In the genomic region with DNA sequence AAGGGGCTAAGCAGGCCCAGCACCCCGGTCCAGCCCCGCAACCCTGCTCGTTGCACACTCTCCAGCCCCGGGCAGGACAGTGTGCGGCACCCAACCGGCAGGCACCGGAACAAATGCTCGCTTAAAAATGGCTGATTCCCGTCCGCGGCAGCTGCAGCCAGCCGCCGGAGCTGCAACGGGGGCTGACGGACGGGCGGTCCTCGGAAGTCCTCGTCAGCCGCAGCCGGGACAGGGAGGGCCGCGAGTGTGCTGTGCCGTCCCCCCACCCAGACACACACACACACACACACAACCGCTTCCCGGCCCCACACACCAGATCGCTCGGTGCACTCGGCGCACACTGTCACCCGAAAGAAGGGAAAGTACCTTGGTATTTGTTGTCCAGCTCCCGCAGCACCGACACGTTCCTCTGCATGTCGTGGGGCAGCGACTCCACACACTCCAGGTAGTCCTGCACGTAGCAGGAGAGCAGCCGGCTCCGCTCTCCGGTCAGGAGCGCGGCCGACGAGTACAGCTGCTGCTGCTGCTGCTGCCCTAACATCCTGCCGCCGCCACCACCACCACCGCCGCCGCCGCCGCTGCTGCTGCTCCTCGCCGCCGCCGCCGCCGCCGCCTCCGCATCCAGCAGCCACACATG, we compare ENCODE assay signal across 8 mouse cellular contexts. TPM values are rescaled to one million over a fixed set of nuclear protein-coding genes. Genes with fewer than 3 reads are reported as not detected.
DNase-seq lines count a peak whose midpoint lies in the region; ATAC-seq and TF ChIP-seq lines count a peak whose summit lies in the region.

No protein-coding gene starts in this region.

- peak overlapping the region; percentile 97 for H3K4me3 ChIP-seq in heart, embryonic 10.5 days
- peak overlapping the region; percentile 95 for H3K4me3 ChIP-seq in thymus, adult 2 months (ENCODE audit: control insufficient read depth, insufficient read depth, low read length)
- H3K4me3 ChIP-seq in heart, postnatal 0 days (ENCODE audit: low read depth, low read length): peak overlapping the region; percentile 95
- H3K4me3 ChIP-seq in midbrain, embryonic 10.5 days: peak overlapping the region; percentile 91

- no peaks in the 10 kb centered on the region for H3K27me3 ChIP-seq in heart, embryonic 10.5 days (ENCODE audit: insufficient read depth, poor library complexity, severe bottlenecking)
- no peaks in the 10 kb centered on the region for H3K27me3 ChIP-seq in thymus, adult 2 months (ENCODE audit: control insufficient read depth, insufficient read depth, low read length)
- no peaks in the 10 kb centered on the region for H3K27me3 ChIP-seq in heart, postnatal 0 days (ENCODE audit: control insufficient read depth, insufficient read depth, low read length)
- no peaks in the 10 kb centered on the region for H3K27me3 ChIP-seq in midbrain, embryonic 10.5 days (ENCODE audit: low read depth, poor library complexity, severe bottlenecking)

- no peak for DNase-seq in heart, embryonic 10.5 days (ENCODE audit: low spot score)
- DNase-seq in heart, adult 11 months: no peak
- no peak for DNase-seq in thymus, adult 2 months
- no peak for DNase-seq in thymus, postnatal 14 days
- no peak for DNase-seq in heart, postnatal 0 days (ENCODE audit: low spot score)
- DNase-seq in midbrain, embryonic 10.5 days (ENCODE audit: low spot score): no peak
- no peak for DNase-seq in layer of hippocampus, adult 8-10 months (ENCODE audit: low spot score in 2 of 2)
- DNase-seq in frontal cortex, postnatal 25 days (ENCODE audit: low spot score in 2 of 2): no peak

- TF ChIP-seq POLR2A in thymus, adult 2 months (IDR thresholded peaks at IDR 0.05; ENCODE audit: control insufficient read depth, extremely low read depth, insufficient read depth, low read length, poor library complexity): no peak

- no peaks in the 10 kb centered on the region for H3K9me3 ChIP-seq in heart, embryonic 10.5 days
- no peaks in the 10 kb centered on the region for H3K9me3 ChIP-seq in heart, postnatal 0 days (replicated peaks; ENCODE audit: control insufficient read depth, low read length)
- H3K9me3 ChIP-seq in midbrain, embryonic 10.5 days (replicated peaks): peaks cover under 1% of the 10 kb centered on the region; the same call in 1 of the 2 replicates

- peak overlapping the region; percentile 81 for H3K4me2 ChIP-seq in heart, postnatal 0 days (ENCODE audit: low read depth, low read length)

- TF ChIP-seq CTCF in thymus, adult 2 months (IDR thresholded peaks at IDR 0.05; ENCODE audit: borderline replicate concordance, control insufficient read depth, extremely low read depth, insufficient read depth, low read length, poor library complexity): no peak
- no peak for TF ChIP-seq CTCF in heart, postnatal 0 days (IDR thresholded peaks at IDR 0.05; ENCODE audit: low read depth)

- H3K9ac ChIP-seq in heart, postnatal 0 days (replicated peaks; ENCODE audit: low read depth, low read length): peak overlapping the region; percentile 78

- peak; percentile 0; the same call in 1 of the 2 replicates for ATAC-seq in heart, postnatal 0 days (ENCODE audit: insufficient read depth, low read depth)

- H3K36me3 ChIP-seq in heart, embryonic 10.5 days: no peaks in the 10 kb centered on the region
- H3K36me3 ChIP-seq in thymus, adult 2 months (ENCODE audit: control insufficient read depth, insufficient read depth, low read length): no peaks in the 10 kb centered on the region
- no peaks in the 10 kb centered on the region for H3K36me3 ChIP-seq in heart, postnatal 0 days (replicated peaks; ENCODE audit: control insufficient read depth, insufficient read depth, low read length)
- H3K36me3 ChIP-seq in midbrain, embryonic 10.5 days: peaks cover 17% of the 10 kb centered on the region

- 2% methylated on average over 58 of the region's 59 CpGs for WGBS in heart, embryonic 10.5 days
- under 1% methylated on average over 55 of the region's 59 CpGs for WGBS in thymus, adult 2 months
- WGBS in heart, postnatal 0 days: under 1% methylated on average over 45 of the region's 59 CpGs
- WGBS in midbrain, embryonic 10.5 days: under 1% methylated on average over 50 of the region's 59 CpGs

- H3K4me1 ChIP-seq in heart, embryonic 10.5 days: peaks cover 5% of the 10 kb centered on the region; the same call in 1 of the 2 replicates
- no peaks in the 10 kb centered on the region for H3K4me1 ChIP-seq in thymus, adult 2 months (replicated peaks; ENCODE audit: control insufficient read depth, insufficient read depth, low read length)
- H3K4me1 ChIP-seq in heart, postnatal 0 days (ENCODE audit: control insufficient read depth, insufficient read depth): peaks cover 3% of the 10 kb centered on the region; the same call in 1 of the 2 replicates
- peaks cover 19% of the 10 kb centered on the region for H3K4me1 ChIP-seq in midbrain, embryonic 10.5 days

- TF ChIP-seq EP300 in heart, postnatal 0 days (IDR thresholded peaks at IDR 0.05; ENCODE audit: low read depth): no peak

- H3K27ac ChIP-seq in heart, embryonic 10.5 days: peak overlapping the region; percentile 99
- peak overlapping the region; percentile 74 for H3K27ac ChIP-seq in thymus, adult 2 months (ENCODE audit: control insufficient read depth, insufficient read depth, low read length)
- peak overlapping the region; percentile 82 for H3K27ac ChIP-seq in heart, postnatal 0 days (ENCODE audit: low read depth)
- H3K27ac ChIP-seq in midbrain, embryonic 10.5 days (replicated peaks): peak overlapping the region; percentile 99

RNA-seq across cellular contexts. Expression of gene Ing2, which starts 1.1 kb away (rescaled TPM):
- 8.0 and 13.7 TPM in 2 replicates for polyA plus RNA-seq in heart, embryonic 10.5 days (2016; fragmentation: Nextera tagmentation; extraction: Ambion mirVana)
- 4.2 and 5.4 TPM in 2 replicates for polyA plus RNA-seq in thymus, adult 2 months (2012; rRNA removed)
- total RNA-seq in heart, postnatal 0 days (2014; rRNA removed; ENCODE audit: low replicate concordance): 3.0 and 10.8 TPM in 2 replicates
- 4.1 and 5.8 TPM in 2 replicates for polyA plus RNA-seq in heart, postnatal 0 days (2015; fragmentation: Nextera tagmentation; extraction: Ambion mirVana)
- polyA plus RNA-seq in midbrain, embryonic 10.5 days (2016; fragmentation: Nextera tagmentation; extraction: Ambion mirVana): 9.0 and 11.4 TPM in 2 replicates
- total RNA-seq in layer of hippocampus, adult 8-10 months (2022): 10 to 100 TPM; 31.9 to 36.6 (median 35.7) TPM

RNA-seq across cellular contexts. Expression of gene Cdkn2aip, which starts 39.5 kb away (rescaled TPM):
- polyA plus RNA-seq in heart, embryonic 10.5 days (2016; fragmentation: Nextera tagmentation; extraction: Ambion mirVana): 17.3 and 18.4 TPM in 2 replicates
- 31.0 and 36.3 TPM in 2 replicates for polyA plus RNA-seq in thymus, adult 2 months (2012; rRNA removed)
- total RNA-seq in heart, postnatal 0 days (2014; rRNA removed; ENCODE audit: low replicate concordance): 4.0 and 17.6 TPM in 2 replicates
- polyA plus RNA-seq in heart, postnatal 0 days (2015; fragmentation: Nextera tagmentation; extraction: Ambion mirVana): 11.2 and 12.2 TPM in 2 replicates
- polyA plus RNA-seq in midbrain, embryonic 10.5 days (2016; fragmentation: Nextera tagmentation; extraction: Ambion mirVana): 38.5 and 44.3 TPM in 2 replicates
- total RNA-seq in layer of hippocampus, adult 8-10 months (2022): 10 to 100 TPM; 14.5 to 16.8 (median 16.2) TPM
